Mouse (Mus musculus): ENCODE data around the gene Efs. TPM values are rescaled to one million over a fixed set of nuclear protein-coding genes. Genes with fewer than 3 reads are reported as not detected.

Gene Efs
- polyA plus RNA-seq, 2 experiments, result 58.9 to 117 TPM

DNA sequence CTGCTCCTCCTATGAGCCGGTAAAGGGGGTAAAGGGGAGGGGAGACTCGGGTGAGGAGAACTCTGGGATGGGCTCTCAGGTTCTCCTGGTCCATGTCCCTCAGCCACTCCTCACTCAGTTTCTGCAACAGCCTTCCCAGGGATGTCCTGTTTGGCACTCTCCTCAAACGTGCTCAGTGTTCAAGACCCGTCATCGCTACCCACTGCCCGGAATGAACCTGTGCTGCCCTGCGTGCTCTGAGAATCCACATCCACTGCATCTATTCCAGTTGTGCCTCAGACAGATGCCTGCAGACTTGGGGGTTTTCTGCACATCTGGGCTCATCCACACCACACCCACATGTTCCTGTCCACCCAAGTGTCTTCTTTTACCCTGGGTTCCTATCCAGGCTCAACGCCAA, 16.6 kb upstream of the Efs start:
- TF ChIP-seq POLR2A (IDR thresholded peaks at IDR 0.05; ENCODE audit: borderline replicate concordance, extremely low read depth, insufficient read depth, insufficient read length), result no peak
- H3K4me2 ChIP-seq (replicated peaks; ENCODE audit: low read depth, low read length, severe bottlenecking), result no peak overlapping the region
- 85% methylated on average over 8 of the region's 8 CpGs for WGBS

DNA sequence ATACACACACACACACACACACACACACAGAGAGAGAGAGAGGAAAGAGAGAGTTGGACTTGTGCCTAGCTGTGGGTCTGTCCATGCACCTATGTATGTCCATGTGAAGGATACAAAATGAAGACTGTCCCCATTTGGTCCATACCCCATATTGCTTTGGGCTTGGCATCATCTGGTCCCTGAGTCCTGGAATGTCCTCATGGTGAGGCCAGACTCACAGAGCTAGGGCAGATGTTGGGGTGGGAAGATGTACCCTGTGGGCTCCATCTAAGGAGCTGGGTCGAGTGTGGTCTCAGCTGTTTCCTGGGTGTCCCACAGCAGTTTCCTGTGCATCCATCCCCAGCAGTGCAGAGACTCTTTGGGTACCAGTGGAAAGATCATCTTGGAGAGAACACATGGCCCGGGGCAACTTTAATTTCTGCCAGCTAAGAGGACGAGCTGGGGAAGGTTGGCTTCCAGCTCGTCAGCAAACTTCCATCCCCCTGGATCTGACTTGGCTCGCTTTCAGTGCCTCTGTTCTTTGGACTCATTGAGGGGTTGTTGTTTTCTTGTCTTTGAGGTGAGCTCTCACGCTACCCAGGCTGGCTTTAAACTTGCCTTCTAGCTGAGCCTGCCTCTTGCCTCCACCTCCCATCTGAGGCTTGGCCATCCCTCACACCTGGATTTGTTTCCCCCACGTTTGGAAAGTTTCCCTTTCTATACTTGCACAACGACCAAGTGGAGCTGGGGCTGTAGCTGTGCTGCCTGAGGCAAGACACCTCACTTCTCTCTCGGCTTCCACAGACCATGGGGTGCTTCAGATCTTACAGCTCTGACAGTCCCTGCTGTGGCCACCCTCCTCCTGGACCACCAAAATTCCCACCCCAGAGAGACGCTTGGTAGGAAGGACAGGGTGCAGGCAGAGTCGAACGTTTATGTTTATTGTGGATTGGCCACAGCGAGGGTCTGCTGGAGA, 15.4 kb upstream of the Efs start:
- TF ChIP-seq POLR2A (IDR thresholded peaks at IDR 0.05; ENCODE audit: borderline replicate concordance, extremely low read depth, insufficient read depth, insufficient read length), result no peak
- Histone ChIP-seq H3K36me3 (ENCODE audit: control insufficient read depth, insufficient read depth, low read length) (no peaks in the 10 kb centered on the region), H3K4me3 (replicated peaks; ENCODE audit: low read length) (no peak overlapping the region), H3K9me3 (ENCODE audit: control insufficient read depth, low read length) (no peaks in the 10 kb centered on the region), H3K27me3 (ENCODE audit: control insufficient read depth, insufficient read depth, low read length) (no peaks in the 10 kb centered on the region), H3K4me1 (ENCODE audit: control insufficient read depth, insufficient read depth, low read length) (peaks cover 9% of the 10 kb centered on the region), H3K9ac (ENCODE audit: low read depth, low read length, severe bottlenecking) (no peak overlapping the region), H3K27ac (replicated peaks; ENCODE audit: low read depth, low read length) (no peak overlapping the region), H3K4me2 (replicated peaks; ENCODE audit: low read depth, low read length, severe bottlenecking) (no peak overlapping the region)
- ATAC-seq (ENCODE audit: low FRiP score, low read depth) (no peak), DNase-seq (ENCODE audit: low spot score) (no peak)
- WGBS, result 55% methylated on average over 13 of the region's 13 CpGs

More for the DNA sequence above, 16.6 kb upstream of the Efs start:
- Histone ChIP-seq H3K4me3 (replicated peaks; ENCODE audit: low read length) (no peak overlapping the region), H3K9ac (ENCODE audit: low read depth, low read length, severe bottlenecking) (no peak overlapping the region), H3K36me3 (ENCODE audit: control insufficient read depth, insufficient read depth, low read length) (no peaks in the 10 kb centered on the region), H3K4me1 (ENCODE audit: control insufficient read depth, insufficient read depth, low read length) (0 out of 2 replicates have a peak, but pooled peaks cover under 1% of the 10 kb centered on the region), H3K27me3 (ENCODE audit: control insufficient read depth, insufficient read depth, low read length) (no peaks in the 10 kb centered on the region), H3K9me3 (ENCODE audit: control insufficient read depth, low read length) (no peaks in the 10 kb centered on the region), H3K27ac (replicated peaks; ENCODE audit: low read depth, low read length) (no peak overlapping the region)
- DNase-seq (ENCODE audit: low spot score) (no peak), ATAC-seq (ENCODE audit: low FRiP score, low read depth) (no peak)

DNA sequence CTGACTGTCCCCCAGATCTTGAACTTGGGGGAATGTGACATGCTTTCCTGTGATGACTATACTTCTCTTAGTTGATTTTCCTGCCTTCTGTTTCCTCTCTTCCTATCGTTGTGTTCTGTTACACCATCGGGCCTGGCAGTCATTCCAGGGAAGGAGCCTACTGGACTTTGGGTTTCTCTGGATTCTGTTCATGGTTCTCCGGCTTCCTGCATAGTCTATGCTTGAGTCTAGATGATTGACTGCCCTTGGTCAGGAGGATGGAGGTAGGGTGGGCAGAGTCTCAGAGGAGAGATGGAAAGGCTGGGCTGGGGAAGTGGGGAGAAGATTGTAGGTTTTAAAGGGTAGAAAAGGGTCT, 14.2 kb upstream of the Efs start:
- Histone ChIP-seq H3K9ac (ENCODE audit: low read depth, low read length, severe bottlenecking) (no peak overlapping the region), H3K4me1 (ENCODE audit: control insufficient read depth, insufficient read depth, low read length) (peaks cover 13% of the 10 kb centered on the region), H3K9me3 (ENCODE audit: control insufficient read depth, low read length) (no peaks in the 10 kb centered on the region), H3K27me3 (ENCODE audit: control insufficient read depth, insufficient read depth, low read length) (no peaks in the 10 kb centered on the region), H3K4me2 (replicated peaks; ENCODE audit: low read depth, low read length, severe bottlenecking) (no peak overlapping the region), H3K4me3 (replicated peaks; ENCODE audit: low read length) (no peak overlapping the region), H3K27ac (replicated peaks; ENCODE audit: low read depth, low read length) (no peak overlapping the region), H3K36me3 (ENCODE audit: control insufficient read depth, insufficient read depth, low read length) (no peaks in the 10 kb centered on the region)
- TF ChIP-seq POLR2A (IDR thresholded peaks at IDR 0.05; ENCODE audit: borderline replicate concordance, extremely low read depth, insufficient read depth, insufficient read length), result no peak
- DNase-seq (ENCODE audit: low spot score) (no peak), ATAC-seq (ENCODE audit: low FRiP score, low read depth) (no peak)
- WGBS, result 74% methylated on average over 3 of the region's 3 CpGs

DNA sequence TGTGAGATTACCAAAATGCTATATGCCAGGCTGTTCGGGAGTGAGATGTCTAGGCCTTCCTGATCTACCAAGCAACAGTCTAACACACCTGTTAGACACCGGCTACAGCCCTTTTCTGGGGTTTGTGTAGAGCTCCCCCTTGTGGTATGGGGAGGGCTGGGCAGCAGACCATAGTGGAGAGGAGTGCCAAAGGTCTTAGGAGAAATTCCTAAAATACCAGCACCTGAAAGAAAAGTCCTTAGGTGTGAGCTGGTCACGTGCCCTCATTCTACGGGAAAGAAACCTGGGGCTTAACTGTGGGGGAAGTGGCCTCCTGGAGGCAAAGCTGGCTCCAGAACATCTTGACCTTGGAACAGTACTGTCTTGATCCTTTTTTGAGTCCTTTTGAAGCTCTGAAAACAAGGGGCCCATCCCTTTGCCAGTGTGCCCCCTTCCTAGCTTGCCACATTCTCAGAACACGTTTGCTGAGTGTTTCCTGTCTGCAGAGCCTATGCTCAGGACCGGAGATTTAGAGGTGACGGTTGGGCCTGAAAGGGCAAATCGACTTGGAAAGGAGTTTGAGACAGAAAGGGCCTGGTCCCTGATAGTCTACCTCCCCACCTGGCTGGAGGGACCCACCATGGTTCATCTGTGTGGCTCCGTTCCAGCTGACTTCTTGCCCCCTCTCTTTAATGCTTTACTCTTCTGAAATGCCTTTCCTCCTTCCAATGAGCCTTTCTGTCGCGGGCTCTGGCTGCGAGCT, 13.7 kb upstream of the Efs start:
- ATAC-seq (ENCODE audit: low FRiP score, low read depth) (peak; percentile 62), DNase-seq (ENCODE audit: low spot score) (peak; percentile 57)
- Histone ChIP-seq H3K9ac (ENCODE audit: low read depth, low read length, severe bottlenecking) (no peak overlapping the region), H3K27me3 (ENCODE audit: control insufficient read depth, insufficient read depth, low read length) (no peaks in the 10 kb centered on the region), H3K4me1 (ENCODE audit: control insufficient read depth, insufficient read depth, low read length) (peaks cover 13% of the 10 kb centered on the region), H3K36me3 (ENCODE audit: control insufficient read depth, insufficient read depth, low read length) (no peaks in the 10 kb centered on the region), H3K4me2 (replicated peaks; ENCODE audit: low read depth, low read length, severe bottlenecking) (no peak overlapping the region), H3K4me3 (replicated peaks; ENCODE audit: low read length) (no peak overlapping the region), H3K27ac (replicated peaks; ENCODE audit: low read depth, low read length) (no peak overlapping the region), H3K9me3 (ENCODE audit: control insufficient read depth, low read length) (no peaks in the 10 kb centered on the region)
- no peak for TF ChIP-seq POLR2A (IDR thresholded peaks at IDR 0.05; ENCODE audit: borderline replicate concordance, extremely low read depth, insufficient read depth, insufficient read length)
- 51% methylated on average over 12 of the region's 12 CpGs for WGBS

DNA sequence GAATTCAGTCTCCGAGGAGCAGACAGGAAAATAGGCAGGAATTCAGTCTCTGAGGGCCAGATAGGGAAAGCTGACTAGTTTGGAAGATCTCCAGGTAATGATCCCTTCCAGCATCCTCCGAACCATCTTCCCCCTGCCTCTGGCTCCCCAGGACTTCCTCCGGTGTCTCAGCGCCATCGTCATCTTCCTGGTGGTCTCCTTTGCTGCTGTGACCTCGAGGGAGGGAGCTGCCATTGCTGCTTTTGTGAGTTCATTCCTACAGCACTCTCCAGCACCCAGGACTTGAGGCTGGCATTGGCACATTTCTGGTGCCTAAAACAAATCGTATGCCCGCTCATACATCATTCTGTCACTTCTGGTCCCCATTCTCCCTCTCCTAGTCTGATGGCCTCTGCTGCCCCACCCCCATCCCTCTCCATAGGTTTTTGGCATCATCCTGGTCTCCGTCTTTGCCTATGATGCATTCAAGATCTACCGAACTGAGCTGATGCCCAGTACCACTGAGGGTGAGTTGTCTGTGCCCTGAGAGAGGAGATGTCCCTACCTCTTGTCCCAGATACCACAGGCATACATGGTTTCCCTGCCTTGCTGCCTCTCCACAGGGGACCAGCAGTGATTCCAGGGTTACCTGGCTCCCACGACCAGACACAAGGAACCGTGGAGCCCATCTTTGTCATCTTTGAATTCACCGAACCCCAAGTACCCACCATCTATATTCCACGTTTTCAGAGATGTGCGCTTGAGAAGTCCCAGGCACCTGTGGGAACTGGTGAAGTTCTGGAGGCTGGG, 12.7 kb upstream of the Efs start:
- H3K27ac ChIP-seq (replicated peaks; ENCODE audit: low read depth, low read length), result no peak overlapping the region
- no peak for TF ChIP-seq POLR2A (IDR thresholded peaks at IDR 0.05; ENCODE audit: borderline replicate concordance, extremely low read depth, insufficient read depth, insufficient read length)
- H3K4me1 ChIP-seq (ENCODE audit: control insufficient read depth, insufficient read depth, low read length), result peaks cover 13% of the 10 kb centered on the region
- WGBS, result 82% methylated on average over 15 of the region's 15 CpGs
- H3K4me2 ChIP-seq (replicated peaks; ENCODE audit: low read depth, low read length, severe bottlenecking), result no peak overlapping the region
- H3K27me3 ChIP-seq (ENCODE audit: control insufficient read depth, insufficient read depth, low read length), result no peaks in the 10 kb centered on the region
- no peaks in the 10 kb centered on the region for H3K9me3 ChIP-seq (ENCODE audit: control insufficient read depth, low read length)
- no peak overlapping the region for H3K4me3 ChIP-seq (replicated peaks; ENCODE audit: low read length)
- ATAC-seq (ENCODE audit: low FRiP score, low read depth) (no peak), DNase-seq (ENCODE audit: low spot score) (no peak)
- H3K36me3 ChIP-seq (ENCODE audit: control insufficient read depth, insufficient read depth, low read length), result no peaks in the 10 kb centered on the region
- no peak overlapping the region for H3K9ac ChIP-seq (ENCODE audit: low read depth, low read length, severe bottlenecking)
